Mouse (Mus musculus) adrenal gland, postnatal 10 days (tissue): ENCODE data around the gene Swt1. TPM values are rescaled to one million over a fixed set of nuclear protein-coding genes. Genes with fewer than 3 reads are reported as not detected.
"Not testable (repeated sequence)": the region's sequence is repeated elsewhere in the genome, so short reads cannot be mapped to it uniquely, and the experiment has no call there.

ENCODE experiments used
- DNase-seq: peaks from one replicate; pipeline ENCODE4 v3.0.0; 2021; ENCODE audit warnings: mixed read lengths
- long read RNA-seq, 2 experiments: library from polyadenylated mRNA; stranded (forward); transcript quantifications; one replicate each; pipeline ENCODE4 v2.0.0; 2021
- total RNA-seq, 2 experiments: library from RNA; stranded (reverse); gene quantifications; 2 replicates each; pipeline ENCODE4 v1.2.3; 2021

The Swt1 gene
- 10 to 100 TPM; 12.8 to 19.3 TPM for total RNA-seq
- long read RNA-seq, experiment 1, transcript Swt1-201 (20 exons, 3,688 nt), result major isoform, 8 of 25 reads
- long read RNA-seq, experiment 1, partial matches to known transcripts, result 12 of 25 reads
- long read RNA-seq, experiment 1, other reads (novel, unspliced or antisense), result 5 of 25 reads
- long read RNA-seq, experiment 2, transcript Swt1-201 (20 exons, 3,688 nt), result major isoform, 5 of 12 reads
- long read RNA-seq, experiment 2, partial matches to known transcripts, result 4 of 12 reads
- long read RNA-seq, experiment 2, other reads (novel, unspliced or antisense), result 2 of 12 reads

DNA sequence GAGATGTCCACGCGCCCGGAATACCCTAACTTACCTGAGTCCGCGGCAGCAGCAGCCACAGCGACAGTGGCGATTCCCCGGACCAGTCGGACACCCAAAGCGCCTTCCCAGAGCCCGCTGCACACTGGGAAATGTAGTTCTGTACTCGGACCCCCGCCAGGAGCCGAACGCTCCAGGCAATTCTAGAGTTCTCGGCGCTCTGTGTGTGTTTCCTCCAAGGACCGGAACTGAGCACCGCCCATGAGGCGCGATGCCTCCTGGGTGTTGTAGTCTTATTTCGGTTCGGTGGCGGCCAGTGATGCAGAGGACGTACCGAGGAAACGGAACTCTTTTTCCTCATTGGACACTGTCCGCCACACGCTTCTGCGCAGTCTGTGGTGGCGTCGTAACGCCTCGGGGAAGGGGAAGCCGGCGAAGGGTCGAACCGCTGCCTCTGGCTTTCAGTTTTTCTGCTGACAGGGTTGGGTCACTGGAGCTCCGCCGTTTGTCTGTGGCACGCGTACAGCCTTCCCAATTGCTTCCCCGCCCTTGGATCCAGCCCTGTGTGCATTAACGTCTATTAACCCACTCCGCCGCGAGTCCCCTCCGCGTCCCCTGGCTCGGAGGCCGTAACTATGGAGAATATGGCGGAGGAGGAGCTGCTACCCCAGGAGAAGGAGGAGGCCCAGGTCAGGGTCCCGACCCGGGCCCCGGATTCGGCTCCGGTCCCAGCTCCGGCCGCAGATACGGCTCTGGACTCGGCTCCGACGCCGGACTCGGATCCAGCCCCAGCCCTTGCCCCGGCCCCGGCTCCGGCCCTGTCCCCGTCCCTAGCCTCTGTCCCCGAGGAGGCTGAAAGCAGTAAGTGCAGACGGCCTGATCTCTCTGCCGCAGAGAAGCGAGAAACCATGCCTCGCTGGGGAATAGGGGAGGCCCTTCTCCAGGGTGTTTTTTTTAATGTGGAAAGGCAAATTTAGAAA lies at the start of gene Swt1, which contains the start of gene Trmt1l:
Swt1 (minus strand) TSS at position 193 of the 959 bp plus-strand sequence.
Trmt1l (plus strand) TSS at position 280 of the 959 bp plus-strand sequence.
- DNase-seq, result peak; percentile 97

DNA sequence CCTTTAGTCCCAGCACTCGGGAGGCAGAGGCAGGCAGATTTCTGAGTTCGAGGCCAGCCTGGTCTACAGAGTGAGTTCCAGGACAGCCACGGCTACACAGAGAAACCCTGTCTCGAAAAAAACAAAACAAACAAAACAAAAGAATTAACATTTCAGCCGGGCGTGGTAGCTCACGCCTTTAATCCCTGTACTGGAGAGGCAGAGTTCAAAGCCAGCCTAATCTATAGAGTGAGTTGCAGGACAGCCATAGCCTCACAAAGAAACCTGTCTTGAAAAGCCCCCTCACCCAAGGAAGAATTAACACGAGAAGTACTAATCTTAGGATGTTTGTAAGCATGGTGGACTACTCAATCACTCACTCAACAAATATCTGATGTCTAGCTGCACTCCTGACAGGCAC lies 44.1 kb upstream of the Swt1 start:
- not testable (repeated sequence) for DNase-seq

DNA sequence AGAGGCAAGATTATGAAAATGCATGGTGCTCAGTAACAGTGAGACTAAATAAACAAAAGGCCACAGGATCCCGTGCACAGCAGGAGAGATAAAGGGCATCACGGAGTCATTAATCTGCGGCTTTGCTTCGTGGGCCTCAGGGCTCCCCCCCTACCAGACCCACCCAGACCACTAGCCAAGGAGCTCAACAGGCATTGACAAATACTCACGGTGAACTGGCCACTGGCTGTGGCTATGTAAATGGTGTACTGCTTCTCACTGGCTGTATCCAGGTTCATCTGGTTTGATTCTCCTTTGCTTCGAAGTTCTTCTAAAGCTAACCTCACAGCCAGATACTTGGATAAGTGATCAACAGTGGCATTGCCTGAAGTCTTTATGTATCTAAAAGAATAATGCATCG lies 43.2 kb upstream of the Swt1 start:
- DNase-seq, result no peak

DNA sequence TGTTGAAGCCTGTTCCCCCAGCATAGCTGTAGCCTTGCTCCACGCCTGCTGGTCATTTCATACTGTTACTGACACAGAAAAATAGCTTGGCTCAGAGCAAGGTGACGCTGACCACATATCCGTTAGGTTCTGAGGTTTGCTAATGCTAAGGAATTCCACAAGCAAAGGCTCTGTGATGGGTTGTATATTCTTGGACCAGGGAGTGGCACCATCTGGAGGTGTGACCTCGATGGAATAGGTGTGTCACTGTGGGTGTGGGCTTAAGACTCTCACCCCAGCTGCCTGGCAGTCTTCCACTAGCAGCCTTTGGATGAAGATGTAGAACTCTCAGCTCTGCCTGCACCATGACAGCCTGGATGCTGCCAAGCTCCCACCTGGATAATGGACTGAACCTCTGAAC lies 38.3 kb upstream of the Swt1 start:
- no peak for DNase-seq

DNA sequence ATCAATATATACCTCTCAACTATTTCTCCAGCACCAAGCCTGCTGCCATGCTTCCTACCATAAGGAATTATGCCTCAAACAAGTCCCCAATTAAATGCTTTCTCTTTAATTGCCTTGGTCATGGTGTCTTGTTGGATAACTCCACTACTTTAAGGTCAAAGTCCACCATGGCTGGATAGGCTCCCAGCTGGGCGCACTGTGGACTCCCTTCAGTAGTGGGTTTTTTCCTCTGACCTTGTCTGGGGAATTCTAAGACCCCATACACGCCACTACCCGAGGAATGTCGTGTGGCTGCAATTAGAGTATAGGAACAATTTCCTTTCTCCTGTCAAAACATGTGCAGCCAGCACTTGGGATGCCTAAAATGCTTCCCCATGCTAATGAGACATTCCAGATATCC lies 36.7 kb upstream of the Swt1 start:
- no peak for DNase-seq

DNA sequence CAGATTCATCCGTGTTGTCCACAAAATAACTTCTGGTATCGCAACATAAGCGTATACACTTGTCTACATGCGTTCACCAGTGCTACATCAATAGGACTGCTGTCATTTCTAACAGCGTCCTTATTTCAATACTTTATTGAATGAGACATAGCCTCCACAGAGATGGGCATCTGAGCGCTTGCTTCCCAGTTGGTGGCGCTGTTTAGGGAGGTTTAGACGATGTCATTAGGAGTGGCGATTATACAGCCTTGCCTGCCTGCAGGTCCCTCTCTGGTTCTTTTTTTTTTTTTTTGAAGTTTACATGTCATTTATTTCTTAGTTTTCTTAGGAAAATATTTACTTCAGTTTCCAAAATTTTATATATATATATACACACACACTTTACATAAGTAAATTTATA lies 33.0 kb upstream of the Swt1 start:
- no peak for DNase-seq

DNA sequence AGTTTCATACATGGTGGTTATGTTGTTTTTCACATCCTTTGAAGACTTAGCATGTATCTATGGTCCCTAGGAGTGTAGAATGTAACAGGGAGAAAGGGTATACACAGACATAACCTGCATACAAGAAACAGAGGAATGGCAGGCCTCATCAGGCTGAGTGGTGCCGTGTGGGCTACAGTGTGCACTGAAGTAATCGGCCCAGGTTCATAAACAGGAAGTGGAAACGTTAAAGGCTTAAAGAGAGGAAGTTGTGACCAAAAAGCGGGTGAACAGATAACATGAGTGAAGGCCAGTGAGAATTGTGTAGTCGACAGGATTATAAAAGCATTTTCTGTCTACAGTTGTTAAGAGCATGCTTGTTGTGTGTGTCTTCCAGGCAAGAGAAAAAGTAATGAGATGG lies 28.8 kb upstream of the Swt1 start:
- DNase-seq, result no peak

DNA sequence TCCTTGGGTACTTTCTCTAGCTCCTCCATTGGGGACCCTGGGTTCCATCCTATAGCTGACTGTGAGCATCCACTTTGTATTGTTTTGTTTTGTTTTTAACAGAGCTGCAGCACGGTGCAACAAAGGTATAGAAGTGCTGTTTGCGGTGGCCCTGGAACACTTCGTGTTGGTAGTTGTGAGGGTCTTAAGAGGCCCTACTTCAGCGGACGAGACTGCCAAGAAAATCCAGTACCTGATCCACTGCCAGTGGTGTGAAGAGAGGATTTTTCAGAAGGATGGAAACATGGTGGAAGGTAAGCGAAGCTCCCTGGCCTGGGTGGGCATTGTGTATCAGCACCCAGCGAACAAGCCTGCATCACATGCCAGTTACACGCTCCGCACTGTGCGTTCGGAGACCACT lies 23.7 kb upstream of the Swt1 start:
- no peak for DNase-seq

DNA sequence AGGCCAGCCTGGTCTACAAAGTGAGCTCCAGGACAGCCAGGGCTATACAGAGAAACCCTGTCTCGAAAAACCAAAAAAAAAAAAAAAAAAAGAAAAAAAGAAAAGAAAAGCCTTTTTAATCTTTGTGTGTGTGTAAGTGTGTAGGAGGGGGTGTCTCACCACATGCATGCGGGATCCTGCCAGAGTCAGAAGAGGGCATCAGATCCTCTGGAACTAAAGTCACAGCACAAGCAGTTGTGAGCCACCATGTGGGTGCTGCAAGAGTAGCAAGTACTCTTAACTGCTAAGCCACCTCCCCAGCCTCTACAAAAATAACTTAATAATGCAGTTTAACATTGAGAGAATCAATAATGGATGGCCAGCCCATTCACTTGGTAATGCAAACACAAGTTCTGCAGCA lies 22.6 kb upstream of the Swt1 start:
- no peak for DNase-seq

DNA sequence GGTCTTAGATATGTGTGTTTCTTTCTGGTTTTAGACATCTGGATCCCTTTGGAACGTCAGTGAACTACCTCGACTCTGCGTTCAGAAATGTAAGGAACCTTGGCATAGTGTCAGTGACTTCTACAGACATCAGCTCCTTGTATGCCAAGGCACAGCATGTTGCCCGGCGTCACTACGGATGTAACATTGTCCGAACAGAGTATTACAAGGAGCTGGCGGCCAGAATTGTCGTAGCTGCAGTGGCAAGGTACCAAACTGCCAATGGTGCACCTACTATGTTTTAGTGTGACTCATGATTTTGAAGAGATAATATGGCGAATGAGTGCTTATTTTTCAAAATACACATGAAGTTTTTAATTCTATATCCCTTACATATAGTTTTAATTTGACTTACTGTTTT lies 21.6 kb upstream of the Swt1 start:
- no peak for DNase-seq

DNA sequence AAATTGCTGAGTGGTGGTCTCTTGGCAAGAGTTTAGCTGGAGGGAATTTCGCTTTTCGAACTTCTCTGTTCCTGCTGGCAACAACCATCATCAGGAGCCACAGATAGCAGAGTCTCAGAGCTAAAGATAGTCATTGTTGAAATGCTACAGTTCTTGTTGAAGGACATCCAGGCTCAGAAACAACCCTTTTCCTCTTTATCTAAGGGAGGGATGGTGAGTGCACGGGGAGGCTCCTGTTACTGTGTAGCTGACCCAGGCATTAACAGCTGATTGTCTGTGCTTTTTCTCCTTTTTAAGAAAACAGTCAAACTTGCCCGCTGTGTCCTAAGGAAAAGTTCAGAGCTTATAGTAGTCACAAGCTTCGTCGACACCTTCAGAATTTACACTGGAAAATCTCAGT lies 7.2 kb upstream of the Swt1 start:
- no peak for DNase-seq

DNA sequence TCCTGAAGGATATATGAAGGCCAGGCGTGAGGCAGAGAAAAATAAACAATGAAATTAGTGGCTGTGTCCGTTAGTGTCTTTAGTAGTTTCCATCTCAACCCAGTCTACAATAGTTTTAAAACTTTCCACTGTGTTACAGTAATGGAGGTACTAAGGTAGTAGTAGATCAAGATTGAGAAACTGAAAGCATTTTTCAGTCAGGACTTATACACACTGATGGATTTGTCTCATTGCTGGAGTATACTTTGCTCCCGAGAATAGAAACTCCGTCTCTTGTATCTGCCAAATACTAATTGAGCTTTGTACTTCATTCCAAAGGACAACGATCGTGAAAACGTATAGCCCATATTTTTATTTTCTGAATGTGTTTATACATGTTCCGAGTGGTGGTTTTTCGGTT lies 1.1 kb upstream of the Swt1 start:
- DNase-seq, result no peak

DNA sequence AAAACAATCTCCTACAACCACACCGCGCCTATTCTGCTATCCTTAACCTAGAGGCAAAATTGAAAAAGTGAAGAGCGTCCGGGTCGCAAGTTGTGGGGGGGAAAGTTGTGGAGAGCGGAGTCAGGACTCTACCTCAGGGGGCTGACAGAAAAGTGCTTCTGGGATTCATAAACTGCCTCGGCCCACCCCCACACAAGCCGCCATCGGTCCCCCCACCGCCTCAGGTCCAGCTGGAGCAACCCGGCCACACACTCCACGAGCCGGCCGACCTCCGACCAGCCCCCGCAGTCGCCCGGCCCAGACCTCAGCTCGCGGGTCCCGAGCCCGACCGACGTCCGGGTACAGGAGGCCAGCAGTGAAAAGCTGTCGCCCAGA lies 380 bp downstream of the Swt1 start:
- no peak for DNase-seq

DNA sequence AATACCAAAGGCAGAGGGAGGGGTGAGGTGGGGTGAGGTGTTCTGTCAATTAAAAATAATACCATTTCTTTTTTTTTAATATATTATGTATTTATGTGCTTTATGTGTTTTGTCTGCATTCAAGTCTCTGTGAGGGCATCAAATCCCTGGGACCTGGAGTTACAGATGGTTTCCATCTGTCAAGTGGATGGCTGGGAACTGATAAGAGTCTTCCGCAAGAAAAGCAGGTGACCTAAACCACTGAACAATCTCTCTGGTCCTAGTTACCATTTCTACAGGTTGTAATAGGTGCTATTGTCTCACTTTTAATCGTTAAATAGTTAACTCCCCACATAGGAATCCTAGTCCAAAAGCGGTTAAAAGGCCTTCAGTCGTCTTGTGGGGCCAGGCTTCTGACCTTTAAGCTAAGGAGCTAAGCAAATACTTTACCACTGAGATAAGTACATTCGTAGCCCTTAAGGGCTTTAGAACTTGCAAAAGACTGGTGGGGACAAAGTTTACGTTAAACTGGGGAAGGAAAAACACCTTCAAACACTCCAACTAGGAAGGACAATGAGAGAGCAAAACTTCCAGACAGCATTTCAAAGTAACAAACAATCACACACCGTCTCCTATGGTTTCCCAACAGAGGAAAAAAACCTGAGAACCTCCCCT lies 1.2 kb downstream of the Swt1 start:
- DNase-seq, result peak; percentile 7

DNA sequence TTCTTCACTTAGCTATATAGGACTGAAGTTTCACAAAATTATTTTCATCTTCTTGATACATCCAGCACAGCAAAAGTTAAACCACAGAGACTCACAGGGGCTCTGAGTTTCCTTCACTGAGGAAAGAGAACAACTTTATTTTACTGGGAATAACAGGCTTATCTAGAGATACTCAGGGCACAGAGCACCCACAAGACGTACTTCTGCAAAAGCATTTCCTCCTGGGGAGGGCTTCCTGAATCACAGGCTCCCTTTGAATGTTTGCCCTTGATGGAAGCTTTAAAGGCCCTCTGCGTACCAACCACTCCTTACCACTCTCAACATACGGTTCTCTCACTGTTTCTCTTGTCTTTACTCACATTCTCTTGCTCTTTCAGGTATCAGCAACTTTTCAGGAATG lies 6.1 kb downstream of the Swt1 start:
- DNase-seq, result no peak

DNA sequence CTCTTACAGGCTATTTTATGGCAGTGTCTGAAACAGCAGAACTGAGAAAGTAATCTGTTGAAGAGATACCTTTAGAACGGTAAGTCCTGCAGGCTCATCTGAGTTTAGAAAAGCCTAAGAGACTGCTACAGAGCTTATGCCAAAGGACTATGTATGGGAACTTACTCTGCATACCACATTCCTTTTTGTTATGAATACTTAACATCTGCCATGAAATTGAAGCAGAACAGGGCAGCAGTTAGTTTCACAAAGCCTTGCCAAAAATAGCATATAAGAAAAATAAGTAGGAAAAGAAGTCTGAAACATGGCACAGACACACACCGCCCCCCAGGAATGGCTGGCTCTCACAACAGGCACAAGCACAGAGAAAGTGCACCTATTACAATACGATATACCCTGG lies 18.4 kb downstream of the Swt1 start:
- no peak for DNase-seq

DNA sequence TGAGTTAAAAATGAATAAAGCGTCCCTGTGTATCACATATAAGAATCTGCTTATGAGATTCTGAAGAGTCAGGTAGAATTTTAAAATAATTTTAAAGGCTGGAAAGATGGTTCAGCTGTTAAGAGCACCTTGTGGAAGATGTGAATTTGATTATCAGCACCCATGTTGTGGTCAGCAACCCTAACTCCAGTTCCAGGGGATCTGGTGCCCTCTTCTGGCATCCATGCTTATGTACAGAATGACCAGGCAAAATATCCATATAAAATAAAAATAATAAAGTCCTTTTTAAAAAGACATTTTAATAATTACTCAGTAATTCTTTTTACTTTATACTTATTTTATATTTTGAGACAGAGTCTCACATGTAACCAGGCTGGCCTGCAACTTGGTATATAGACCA lies 38.2 kb downstream of the Swt1 start:
- DNase-seq, result peak; percentile 47

DNA sequence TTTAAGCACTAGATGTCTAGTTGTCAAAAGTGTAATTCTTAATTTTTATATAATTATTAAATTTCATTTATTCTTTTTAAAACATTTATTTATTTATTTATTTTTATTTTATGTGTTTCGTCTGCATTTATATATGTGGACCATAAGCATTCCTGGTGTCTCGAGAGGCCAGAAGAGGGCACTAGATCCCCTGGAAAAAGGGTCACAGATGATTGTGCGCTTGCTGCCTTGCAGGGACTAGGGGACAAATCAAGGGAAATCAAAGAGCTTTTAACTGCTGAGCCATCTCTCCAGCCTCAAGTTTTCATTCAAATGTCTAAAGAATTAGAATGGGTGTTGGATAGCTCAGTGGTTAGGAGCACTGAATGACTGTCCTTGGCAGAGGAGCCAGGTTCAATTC lies 50.9 kb downstream of the Swt1 start:
- no peak for DNase-seq

DNA sequence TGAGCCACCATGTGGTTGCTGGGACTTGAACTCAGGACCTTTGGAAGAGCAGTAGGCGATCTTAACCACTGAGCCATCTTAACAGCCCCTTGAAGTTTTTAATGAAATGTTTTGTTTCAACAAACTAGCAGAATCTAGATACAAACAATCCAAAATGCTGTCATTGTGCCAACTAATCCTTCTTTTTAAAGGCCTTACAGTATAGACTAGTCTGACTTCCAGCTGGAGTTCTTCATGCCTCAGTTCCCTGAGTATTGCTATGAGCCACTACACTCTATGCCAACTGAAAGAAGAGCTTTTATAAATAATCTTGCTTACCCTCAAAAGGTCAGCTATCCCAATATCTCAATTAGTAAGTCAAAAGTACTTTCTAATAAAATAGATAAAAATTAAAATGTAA lies 55.4 kb downstream of the Swt1 start:
- no peak for DNase-seq

DNA sequence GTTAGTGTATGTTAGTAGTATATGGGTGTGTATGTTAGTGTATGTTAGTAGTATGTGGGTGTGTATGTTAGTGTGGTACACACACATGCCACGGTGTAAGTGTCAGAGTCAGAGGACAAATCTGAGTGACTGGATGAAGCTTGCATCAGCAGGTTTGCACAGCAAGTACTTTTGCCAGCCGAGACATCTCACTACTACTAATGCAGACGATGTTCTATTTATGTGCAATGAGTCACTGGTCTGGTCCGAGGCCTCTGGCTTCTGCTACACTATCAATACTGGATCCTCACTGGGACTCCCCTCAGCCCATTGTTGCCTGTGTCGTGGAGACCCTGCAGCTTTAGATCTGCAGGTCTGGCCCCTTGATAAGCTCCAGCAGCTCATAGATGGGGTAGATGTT lies 56.7 kb downstream of the Swt1 start:
- no peak for DNase-seq

DNA sequence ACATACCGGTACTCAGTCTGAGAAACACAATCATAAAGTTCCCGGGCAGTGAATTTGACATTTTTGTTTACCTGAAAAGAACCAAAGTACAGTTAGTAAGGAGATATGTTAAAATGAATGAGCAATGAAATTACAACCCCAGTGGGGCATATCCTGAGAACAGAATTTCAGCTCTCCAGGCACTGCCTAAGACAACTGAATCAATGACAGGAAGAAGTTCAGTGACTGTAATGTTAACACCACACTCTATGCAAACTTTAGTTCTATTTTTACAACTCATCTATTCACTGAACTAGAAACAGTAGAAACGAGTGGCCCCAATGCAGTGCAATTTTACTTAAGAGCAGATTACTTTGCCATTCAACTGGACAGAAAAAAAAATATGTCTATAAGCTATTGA lies 57.7 kb downstream of the Swt1 start:
- DNase-seq, result no peak

DNA sequence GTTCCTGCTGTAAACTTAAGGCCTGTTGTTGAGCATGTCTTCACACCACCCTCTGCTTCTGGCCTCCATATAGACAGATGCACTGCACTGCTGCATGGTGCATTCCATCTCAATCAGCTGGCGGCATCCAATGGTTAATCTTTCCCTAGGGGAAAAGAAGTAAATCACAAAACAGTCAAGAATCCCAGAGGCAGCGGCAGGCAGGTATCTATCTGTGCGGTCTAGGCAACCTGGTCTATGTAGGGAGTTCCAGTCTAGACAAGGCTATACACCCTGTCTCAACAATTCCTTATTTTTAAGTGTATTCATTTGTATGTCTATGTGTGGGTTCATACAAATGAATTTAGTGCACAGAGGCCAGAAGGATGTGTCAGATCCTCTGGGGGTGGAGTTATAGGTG lies 59.8 kb downstream of the Swt1 start:
- no peak for DNase-seq

DNA sequence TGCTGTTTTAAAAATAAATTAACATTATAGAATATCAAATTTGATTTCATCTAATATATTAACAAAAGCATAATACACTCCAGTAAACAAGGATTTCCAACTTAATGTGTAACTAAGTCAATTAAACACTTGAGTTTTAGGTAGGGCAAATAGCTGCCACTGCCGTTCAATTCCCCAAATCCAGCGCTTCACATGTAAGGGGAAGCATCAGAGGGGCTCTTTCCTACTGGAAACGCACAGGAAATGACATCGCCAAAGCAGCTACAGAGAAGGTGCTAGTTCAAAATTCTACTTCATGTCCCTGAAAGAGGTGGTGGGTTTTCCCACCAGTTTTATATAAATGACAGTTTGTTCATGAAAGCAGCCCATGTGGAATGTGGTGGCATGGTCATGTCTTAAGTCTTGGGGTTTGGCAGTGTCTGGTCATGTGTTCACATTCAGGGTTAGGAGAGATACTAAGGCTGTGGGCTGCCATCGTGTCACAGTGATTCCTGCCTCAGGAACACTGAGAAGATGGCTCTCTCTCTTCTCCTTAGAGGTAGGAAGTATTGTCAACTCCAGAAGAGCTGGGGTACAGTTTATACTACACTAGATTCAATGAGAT lies 60.4 kb downstream of the Swt1 start:
- DNase-seq, result no peak
